Mouse (Mus musculus) adrenal gland, postnatal 14 days (tissue): ENCODE data around the gene Pclaf. TPM values are rescaled to one million over a fixed set of nuclear protein-coding genes. Genes with fewer than 3 reads are reported as not detected.

ENCODE experiments used
- total RNA-seq: library from RNA; stranded (reverse); gene quantifications from 2 replicates; pipeline ENCODE4 v1.2.3, GENCODE M21; 2021

Pclaf gene
- total RNA-seq, 1 experiment from 2014 or later: 19.6 TPM

Other genes with a start within 250 kb of the Pclaf start
- gene Oaz2, start 222.2 kb upstream of the Pclaf start, total RNA-seq: 133 and 148 TPM in 2 replicates
- gene Zfp609, start 62.7 kb upstream of the Pclaf start, total RNA-seq: 35.8 and 36.4 TPM in 2 replicates
- 28.1 and 32.7 TPM in 2 replicates for gene Trip4, start 18.6 kb downstream of the Pclaf start, total RNA-seq
- 18.8 and 24.2 TPM in 2 replicates for gene Csnk1g1, start 18.7 kb downstream of the Pclaf start, total RNA-seq
- gene Ppib, start 170.0 kb downstream of the Pclaf start, total RNA-seq: 322 and 341 TPM in 2 replicates
- gene Snx22, start 179.5 kb downstream of the Pclaf start, total RNA-seq: 1.2 and 2.3 TPM in 2 replicates
- 85.3 and 88.2 TPM in 2 replicates for gene Snx1, start 236.3 kb downstream of the Pclaf start, total RNA-seq
- 80.7 and 86.2 TPM in 2 replicates for gene Ciao2a, start 236.4 kb downstream of the Pclaf start, total RNA-seq